Mouse (Mus musculus): Measurements from ENCODE around the gene Krt42. TPM values are rescaled to one million over a fixed set of nuclear protein-coding genes. Genes with fewer than 3 reads are reported as not detected.
A peak's percentile ranks its signal among the peaks of the same experiment; 100 is the strongest.

Krt42 gene
- polyA plus RNA-seq, 1 experiment from 2014 or later: 0.22 TPM

GRCm38 (mm10) chr11:100271878-100272277, 2.2 kb upstream of the Krt42 start:
- H3K4me2 ChIP-seq (ENCODE audit: low read depth, low read length): no peak overlapping the region
- no peak overlapping the region for H3K27ac ChIP-seq (replicated peaks; ENCODE audit: low read depth, low read length)
- no peaks in the 10 kb centered on the region for H3K9me3 ChIP-seq (ENCODE audit: control insufficient read depth, low read length)
- H3K9ac ChIP-seq (ENCODE audit: low read depth, low read length): no peak overlapping the region
- H3K4me1 ChIP-seq (ENCODE audit: control insufficient read depth, insufficient read depth, low read length): peaks cover 5% of the 10 kb centered on the region; the same call in 1 of the 2 replicates
- WGBS: 75% methylated on average over 1 of the region's 1 CpGs
- no peaks in the 10 kb centered on the region for H3K36me3 ChIP-seq (ENCODE audit: control insufficient read depth, insufficient read depth, low read length)
- DNase-seq (ENCODE audit: low spot score) (no peak), ATAC-seq (ENCODE audit: low read depth) (no peak)
- no peaks in the 10 kb centered on the region for H3K27me3 ChIP-seq (replicated peaks; ENCODE audit: control insufficient read depth, insufficient read depth, low read length)
- no peak overlapping the region for H3K4me3 ChIP-seq (ENCODE audit: low read depth, low read length)

GRCm38 (mm10) chr11:100262058-100262980, 7.4 kb downstream of the Krt42 start:
- no peaks in the 10 kb centered on the region for H3K36me3 ChIP-seq (ENCODE audit: control insufficient read depth, insufficient read depth, low read length)
- no peak overlapping the region for H3K9ac ChIP-seq (ENCODE audit: low read depth, low read length)
- H3K9me3 ChIP-seq (ENCODE audit: control insufficient read depth, low read length): no peaks in the 10 kb centered on the region
- H3K27me3 ChIP-seq (replicated peaks; ENCODE audit: control insufficient read depth, insufficient read depth, low read length): no peaks in the 10 kb centered on the region
- H3K27ac ChIP-seq (replicated peaks; ENCODE audit: low read depth, low read length): peak overlapping the region; percentile 48
- WGBS: 12% methylated on average over 13 of the region's 13 CpGs
- DNase-seq (ENCODE audit: low spot score) (peak; percentile 85), ATAC-seq (ENCODE audit: low read depth) (peak; percentile 92)
- H3K4me2 ChIP-seq (ENCODE audit: low read depth, low read length): no peak overlapping the region
- H3K4me3 ChIP-seq (ENCODE audit: low read depth, low read length): no peak overlapping the region
- no peaks in the 10 kb centered on the region for H3K4me1 ChIP-seq (ENCODE audit: control insufficient read depth, insufficient read depth, low read length)

- Histone ChIP-seq H3K9me3 (ENCODE audit: control insufficient read depth, low read length) (no peaks in the 10 kb centered on the region), H3K4me1 (ENCODE audit: control insufficient read depth, insufficient read depth, low read length) (no peaks in the 10 kb centered on the region), H3K4me2 (ENCODE audit: low read depth, low read length) (no peak overlapping the region), H3K27me3 (replicated peaks; ENCODE audit: control insufficient read depth, insufficient read depth, low read length) (no peaks in the 10 kb centered on the region), H3K9ac (ENCODE audit: low read depth, low read length) (no peak overlapping the region), H3K4me3 (ENCODE audit: low read depth, low read length) (no peak overlapping the region), H3K36me3 (ENCODE audit: control insufficient read depth, insufficient read depth, low read length) (no peaks in the 10 kb centered on the region), H3K27ac (replicated peaks; ENCODE audit: low read depth, low read length) (peak overlapping the region; percentile 22; the same call in 1 of the 2 replicates)
- DNase-seq (ENCODE audit: low spot score): no peak
- WGBS: 80% methylated on average over 9 of the region's 9 CpGs
- no peak for ATAC-seq (ENCODE audit: low read depth)
Measured at GRCm38 (mm10) chr11:100261235-100261605, 8.5 kb downstream of the Krt42 start.

GRCm38 (mm10) chr11:100260514-100261234, 9.0 kb downstream of the Krt42 start, which contains the start of gene Krt17:
Gene Krt17, minus strand, starts transcription at chr11:100261029.
- no peaks in the 10 kb centered on the region for H3K27me3 ChIP-seq (replicated peaks; ENCODE audit: control insufficient read depth, insufficient read depth, low read length)
- H3K4me2 ChIP-seq (ENCODE audit: low read depth, low read length): peak within 1 kb of the TSS; percentile 11; the same call in 1 of the 2 replicates
- 72% methylated on average over 21 of the region's 21 CpGs for WGBS
- DNase-seq (ENCODE audit: low spot score) (peak; percentile 69), ATAC-seq (ENCODE audit: low read depth) (no peak)
- H3K9me3 ChIP-seq (ENCODE audit: control insufficient read depth, low read length): no peaks in the 10 kb centered on the region
- H3K9ac ChIP-seq (ENCODE audit: low read depth, low read length): no peak within 1 kb of the TSS
- H3K27ac ChIP-seq (replicated peaks; ENCODE audit: low read depth, low read length): peak within 1 kb of the TSS; percentile 22; the same call in 1 of the 2 replicates
- no peaks in the 10 kb centered on the region for H3K4me1 ChIP-seq (ENCODE audit: control insufficient read depth, insufficient read depth, low read length)
- peak within 1 kb of the TSS; percentile 2; the same call in 1 of the 2 replicates for H3K4me3 ChIP-seq (ENCODE audit: low read depth, low read length)
- no peaks in the 10 kb centered on the region for H3K36me3 ChIP-seq (ENCODE audit: control insufficient read depth, insufficient read depth, low read length)

- H3K27ac ChIP-seq (replicated peaks; ENCODE audit: low read depth, low read length): no peak overlapping the region
- H3K4me2 ChIP-seq (ENCODE audit: low read depth, low read length): no peak overlapping the region
- no peak overlapping the region for H3K4me3 ChIP-seq (ENCODE audit: low read depth, low read length)
- no peaks in the 10 kb centered on the region for H3K27me3 ChIP-seq (replicated peaks; ENCODE audit: control insufficient read depth, insufficient read depth, low read length)
- H3K4me1 ChIP-seq (ENCODE audit: control insufficient read depth, insufficient read depth, low read length): no peaks in the 10 kb centered on the region
- no peak for ATAC-seq (ENCODE audit: low read depth)
- 90% methylated on average over 9 of the region's 9 CpGs for whole genome bisulfite sequencing
- H3K36me3 ChIP-seq (ENCODE audit: control insufficient read depth, insufficient read depth, low read length): no peaks in the 10 kb centered on the region
- H3K9me3 ChIP-seq (ENCODE audit: control insufficient read depth, low read length): no peaks in the 10 kb centered on the region
- no peak overlapping the region for H3K9ac ChIP-seq (ENCODE audit: low read depth, low read length)
- no peak for DNase-seq (ENCODE audit: low spot score)
Measured at GRCm38 (mm10) chr11:100259079-100259478, 10.6 kb downstream of the Krt42 start.

- 73% methylated on average over 1 of the region's 1 CpGs for WGBS
- ATAC-seq (ENCODE audit: low read depth): no peak
- H3K4me3 ChIP-seq (ENCODE audit: low read depth, low read length): no peak overlapping the region
Measured at GRCm38 (mm10) chr11:100257967-100258366, 11.7 kb downstream of the Krt42 start.

GRCm38 (mm10) chr11:100255514-100255913, 14.2 kb downstream of the Krt42 start:
- Histone ChIP-seq H3K9ac (ENCODE audit: low read depth, low read length) (no peak overlapping the region), H3K27me3 (replicated peaks; ENCODE audit: control insufficient read depth, insufficient read depth, low read length) (no peaks in the 10 kb centered on the region), H3K4me1 (ENCODE audit: control insufficient read depth, insufficient read depth, low read length) (no peaks in the 10 kb centered on the region), H3K4me3 (ENCODE audit: low read depth, low read length) (no peak overlapping the region), H3K36me3 (ENCODE audit: control insufficient read depth, insufficient read depth, low read length) (no peaks in the 10 kb centered on the region), H3K27ac (replicated peaks; ENCODE audit: low read depth, low read length) (no peak overlapping the region), H3K9me3 (ENCODE audit: control insufficient read depth, low read length) (no peaks in the 10 kb centered on the region), H3K4me2 (ENCODE audit: low read depth, low read length) (no peak overlapping the region)
- WGBS: 89% methylated on average over 6 of the region's 6 CpGs
- ATAC-seq (ENCODE audit: low read depth) (no peak), DNase-seq (ENCODE audit: low spot score) (no peak)

More at GRCm38 (mm10) chr11:100257967-100258366, 11.7 kb downstream of the Krt42 start:
- Histone ChIP-seq H3K4me1 (ENCODE audit: control insufficient read depth, insufficient read depth, low read length) (no peaks in the 10 kb centered on the region), H3K36me3 (ENCODE audit: control insufficient read depth, insufficient read depth, low read length) (no peaks in the 10 kb centered on the region), H3K27me3 (replicated peaks; ENCODE audit: control insufficient read depth, insufficient read depth, low read length) (no peaks in the 10 kb centered on the region), H3K27ac (replicated peaks; ENCODE audit: low read depth, low read length) (no peak overlapping the region), H3K4me2 (ENCODE audit: low read depth, low read length) (no peak overlapping the region), H3K9me3 (ENCODE audit: control insufficient read depth, low read length) (no peaks in the 10 kb centered on the region), H3K9ac (ENCODE audit: low read depth, low read length) (no peak overlapping the region)
- DNase-seq (ENCODE audit: low spot score): no peak

GRCm38 (mm10) chr11:100254360-100255090, 15.1 kb downstream of the Krt42 start:
- 69% methylated on average over 5 of the region's 5 CpGs for WGBS
- DNase-seq (ENCODE audit: low spot score) (no peak), ATAC-seq (ENCODE audit: low read depth) (no peak)
- no peak overlapping the region for H3K27ac ChIP-seq (replicated peaks; ENCODE audit: low read depth, low read length)
- no peaks in the 10 kb centered on the region for H3K9me3 ChIP-seq (ENCODE audit: control insufficient read depth, low read length)
- H3K4me3 ChIP-seq (ENCODE audit: low read depth, low read length): no peak overlapping the region
- H3K9ac ChIP-seq (ENCODE audit: low read depth, low read length): no peak overlapping the region
- no peaks in the 10 kb centered on the region for H3K27me3 ChIP-seq (replicated peaks; ENCODE audit: control insufficient read depth, insufficient read depth, low read length)
- H3K4me1 ChIP-seq (ENCODE audit: control insufficient read depth, insufficient read depth, low read length): no peaks in the 10 kb centered on the region
- no peaks in the 10 kb centered on the region for H3K36me3 ChIP-seq (ENCODE audit: control insufficient read depth, insufficient read depth, low read length)
- H3K4me2 ChIP-seq (ENCODE audit: low read depth, low read length): no peak overlapping the region
